21 mouse cellular contexts compared by ENCODE assay signal in the genomic region with DNA sequence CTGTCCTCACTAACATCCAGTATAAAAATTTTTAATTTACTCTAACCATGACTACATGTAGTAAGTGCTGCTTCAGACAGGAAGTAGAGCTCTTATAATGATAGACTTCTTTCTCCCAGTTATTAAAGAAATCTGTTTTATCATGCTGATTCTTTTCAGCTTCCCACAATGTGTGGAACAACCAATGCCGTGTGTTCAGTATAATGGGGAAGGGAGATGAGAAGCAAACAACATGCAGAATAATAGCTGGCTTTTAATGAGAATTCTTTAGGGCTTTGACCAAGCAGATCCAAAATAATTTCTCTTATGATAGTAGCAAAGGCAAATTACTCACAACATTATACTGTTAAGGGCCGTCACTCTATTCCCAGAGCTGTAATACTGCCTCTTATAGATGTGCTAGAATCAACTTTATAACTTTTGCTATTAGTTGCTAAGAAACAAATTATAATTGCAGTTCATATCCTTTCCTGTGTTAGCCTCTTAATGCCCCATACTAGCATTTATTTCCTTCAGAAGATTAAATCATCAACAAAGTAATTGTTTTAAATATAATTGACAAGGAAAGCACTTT.
"Had no signal": no experiment of that assay in that cellular context is flagged by ENCODE, and none has a peak within 500 bp of the region (broad histone marks: within the 10 kb centered on the region; RNA-seq: fewer than 3 reads in every experiment).

No protein-coding gene starts in this region.

- H3K36me3 ChIP-seq: limb, embryonic 12.5 days; limb, embryonic 15.5 days; lung, embryonic 15.5 days; midbrain, embryonic 10.5 days; stomach, embryonic 15.5 days had no signal

- H3K27me3 ChIP-seq: limb, embryonic 12.5 days; limb, embryonic 15.5 days; lung, embryonic 15.5 days; megakaryocyte, embryonic 14.5 days; stomach, embryonic 15.5 days had no signal

- H3K4me2 ChIP-seq: limb, embryonic 12.5 days; limb, embryonic 15.5 days; liver, embryonic 11.5 days; lung, embryonic 15.5 days; stomach, embryonic 15.5 days had no signal

- H3K9ac ChIP-seq: limb, embryonic 12.5 days; limb, embryonic 15.5 days; liver, embryonic 14.5 days; liver, postnatal 0 days; lung, embryonic 15.5 days; stomach, embryonic 15.5 days had no signal

- H3K4me1 ChIP-seq: limb, embryonic 12.5 days; limb, embryonic 15.5 days; lung, embryonic 15.5 days; megakaryocyte, embryonic 14.5 days; midbrain, embryonic 10.5 days; stomach, embryonic 15.5 days had no signal

- H3K9me3 ChIP-seq: limb, embryonic 12.5 days; limb, embryonic 15.5 days; lung, embryonic 15.5 days; megakaryocyte, embryonic 14.5 days; midbrain, embryonic 10.5 days; stomach, embryonic 15.5 days had no signal

- H3K27ac ChIP-seq: limb, embryonic 12.5 days; limb, embryonic 15.5 days; liver, embryonic 14.5 days; lung, embryonic 15.5 days; midbrain, embryonic 10.5 days; stomach, embryonic 15.5 days had no signal

- ATAC-seq: liver, postnatal 0 days had no signal

- DNase-seq: kidney, adult 11 months; kidney, adult 9 months; kidney, postnatal 14 days; kidney, postnatal 4 days; left cerebral cortex, postnatal 4 days; liver, postnatal 0 days; lung, postnatal 10 days; lung, postnatal 36 days; midbrain, embryonic 14.5 days; retina, postnatal 1 day; right cerebral cortex, postnatal 25 days; spleen, adult 18-20 months; thymus, postnatal 25 days had no signal

- H3K4me3 ChIP-seq: limb, embryonic 12.5 days; limb, embryonic 15.5 days; lung, embryonic 15.5 days; megakaryocyte, embryonic 14.5 days; midbrain, embryonic 10.5 days; stomach, embryonic 15.5 days had no signal
